Mouse (Mus musculus) midbrain, embryonic 14.5 days (tissue): ENCODE data around the gene Mybphl. TPM values are rescaled to one million over a fixed set of nuclear protein-coding genes. Genes with fewer than 3 reads are reported as not detected.
A peak's percentile ranks its signal among the peaks of the same experiment; 100 is the strongest.

Experiments
- ATAC-seq: fragments of 200-750 bp; cut with Nextera tagmentation; 2 replicates; pipeline ENCODE4 v1.8.0; 2017; ENCODE audit warnings: moderate number of reproducible peaks, moderate library complexity; ENCODE audit not compliant: low FRiP score, low TSS enrichment
- DNase-seq: peaks from one replicate; pipeline ENCODE4 v3.0.0-alpha.2; 2015
- H3K27ac ChIP-seq: fragments of 300-500 bp; sonication (generic); replicated peaks from 2 replicates; pipeline ENCODE4 v1.5.1; 2014; ENCODE audit warnings: mild to moderate bottlenecking, low read depth, low read length, moderate library complexity
- H3K27me3 ChIP-seq: fragments of 300-500 bp; sonication (generic); 2 replicates; pipeline ENCODE4 v1.6.1; 2014; ENCODE audit warnings: low read length, control low read depth, mixed read lengths; ENCODE audit not compliant: control insufficient read depth, insufficient read depth
- H3K36me3 ChIP-seq: fragments of 300-500 bp; sonication (generic); 2 replicates; pipeline ENCODE4 v1.6.1; 2014; ENCODE audit warnings: low read length, control low read depth; ENCODE audit not compliant: control insufficient read depth, insufficient read depth
- H3K4me1 ChIP-seq: fragments of 300-500 bp; sonication (generic); 2 replicates; pipeline ENCODE4 v1.6.1; 2014; ENCODE audit warnings: mild to moderate bottlenecking, antibody characterized with exemption, low read length, control low read depth; ENCODE audit not compliant: control insufficient read depth, insufficient read depth
- H3K4me2 ChIP-seq: fragments of 300-500 bp; sonication (generic); 2 replicates; pipeline ENCODE4 v1.6.1; 2014; ENCODE audit warnings: mild to moderate bottlenecking, low read length, moderate library complexity
- H3K4me3 ChIP-seq: fragments of 300-500 bp; sonication (generic); replicated peaks from 2 replicates; pipeline ENCODE4 v1.5.1; 2014; ENCODE audit warnings: low read depth, low read length
- H3K9ac ChIP-seq: fragments of 300-500 bp; sonication (generic); replicated peaks from 2 replicates; pipeline ENCODE4 v1.6.1; 2014; ENCODE audit warnings: mild to moderate bottlenecking, low read length, moderate library complexity
- H3K9me3 ChIP-seq: fragments of 300-500 bp; sonication (generic); 2 replicates; pipeline ENCODE4 v1.6.1; 2016; ENCODE audit warnings: low read length, control low read depth, mixed read lengths; ENCODE audit not compliant: control insufficient read depth
- WGBS: fragments of 180-500 bp; shearing (Covaris S2); extraction: QIAGEN DNeasy Blood & Tissue Kit; methylation state at CpG from one replicate; pipeline ENCODE4 v1.1.7; 2014; 5-methylcytosine and 5-hydroxymethylcytosine counted together
- polyA plus RNA-seq: library from polyadenylated mRNA; unstranded; fragments of >200 nt; fragmentation: Nextera tagmentation; extraction: Ambion mirVana; gene quantifications from 2 replicates; pipeline ENCODE4 v1.2.1, GENCODE M21; 2014

Mybphl gene
- polyA plus RNA-seq, 1 experiment from 2014 or later, result not detected

GRCm38 (mm10) chr3:108358445-108358844 is 6.3 kb upstream of the Mybphl start:
- 85% methylated on average over 6 of the region's 6 CpGs for WGBS
- Histone ChIP-seq H3K4me3 (no peak overlapping the region), H3K4me1 (peaks cover 4% of the 10 kb centered on the region; the same call in 1 of the 2 replicates), H3K27ac (no peak overlapping the region), H3K27me3 (no peaks in the 10 kb centered on the region), H3K4me2 (no peak overlapping the region), H3K9ac (no peak overlapping the region), H3K36me3 (peaks cover 64% of the 10 kb centered on the region), H3K9me3 (no peaks in the 10 kb centered on the region)
- DNase-seq, result no peak
- no peak for ATAC-seq

- peak; percentile 63; the same call in 1 of the 2 replicates for ATAC-seq
- no peak overlapping the region for H3K4me2 ChIP-seq
- 4% methylated on average over 7 of the region's 7 CpGs for WGBS
- peaks cover 40% of the 10 kb centered on the region for H3K36me3 ChIP-seq
- H3K4me1 ChIP-seq, result peaks cover 4% of the 10 kb centered on the region; the same call in 1 of the 2 replicates
- no peaks in the 10 kb centered on the region for H3K9me3 ChIP-seq
- 0 out of 2 replicates have a peak overlapping the region, but pooled peaks have one; percentile 2 for H3K9ac ChIP-seq
- 0 out of 2 replicates have a peak overlapping the region, but pooled peaks have one; percentile 16 for H3K27ac ChIP-seq
- H3K27me3 ChIP-seq, result no peaks in the 10 kb centered on the region
- peak; percentile 60 for DNase-seq
- no peak overlapping the region for H3K4me3 ChIP-seq
Observed at GRCm38 (mm10) chr3:108360894-108361293, 3.8 kb upstream of the Mybphl start.

GRCm38 (mm10) chr3:108363626-108364025 is 1.1 kb upstream of the Mybphl start:
- H3K36me3 ChIP-seq, result peaks cover 13% of the 10 kb centered on the region
- ATAC-seq (no peak), DNase-seq (peak; percentile 27)
- no peak overlapping the region for H3K27ac ChIP-seq
- H3K27me3 ChIP-seq, result no peaks in the 10 kb centered on the region
- 73% methylated on average over 3 of the region's 3 CpGs for WGBS
- H3K4me1 ChIP-seq, result peaks cover 4% of the 10 kb centered on the region; the same call in 1 of the 2 replicates
- no peak overlapping the region for H3K4me3 ChIP-seq
- no peak overlapping the region for H3K9ac ChIP-seq
- no peaks in the 10 kb centered on the region for H3K9me3 ChIP-seq
- H3K4me2 ChIP-seq, result no peak overlapping the region

GRCm38 (mm10) chr3:108367173-108367572 is 2.5 kb downstream of the Mybphl start:
- Histone ChIP-seq H3K4me1 (no peaks in the 10 kb centered on the region), H3K27me3 (no peaks in the 10 kb centered on the region), H3K9me3 (no peaks in the 10 kb centered on the region), H3K36me3 (no peaks in the 10 kb centered on the region), H3K4me2 (peak overlapping the region; percentile 28), H3K27ac (no peak overlapping the region), H3K4me3 (no peak overlapping the region), H3K9ac (no peak overlapping the region)
- peak; percentile 72 for DNase-seq
- ATAC-seq, result peak; percentile 35; the same call in 1 of the 2 replicates
- 62% methylated on average over 9 of the region's 9 CpGs for WGBS

- Histone ChIP-seq H3K9me3 (no peaks in the 10 kb centered on the region), H3K4me3 (no peak overlapping the region), H3K27ac (no peak overlapping the region), H3K36me3 (no peaks in the 10 kb centered on the region), H3K9ac (0 out of 2 replicates have a peak overlapping the region, but pooled peaks have one; percentile 7), H3K4me1 (no peaks in the 10 kb centered on the region), H3K27me3 (no peaks in the 10 kb centered on the region), H3K4me2 (peak overlapping the region; percentile 28)
- DNase-seq (no peak), ATAC-seq (no peak)
- WGBS, result 81% methylated on average over 3 of the region's 3 CpGs
Observed at GRCm38 (mm10) chr3:108367828-108368227, 3.1 kb downstream of the Mybphl start.

GRCm38 (mm10) chr3:108368721-108369120 is 4.0 kb downstream of the Mybphl start:
- DNase-seq (no peak), ATAC-seq (no peak)
- Histone ChIP-seq H3K4me1 (no peaks in the 10 kb centered on the region), H3K9ac (no peak overlapping the region), H3K9me3 (no peaks in the 10 kb centered on the region), H3K27me3 (no peaks in the 10 kb centered on the region), H3K27ac (no peak overlapping the region), H3K36me3 (no peaks in the 10 kb centered on the region), H3K4me3 (no peak overlapping the region), H3K4me2 (no peak overlapping the region)
- WGBS, result 84% methylated on average over 5 of the region's 5 CpGs

GRCm38 (mm10) chr3:108372274-108372673 is 7.6 kb downstream of the Mybphl start:
- Histone ChIP-seq H3K27me3 (no peaks in the 10 kb centered on the region), H3K9me3 (no peaks in the 10 kb centered on the region), H3K9ac (no peak overlapping the region), H3K4me1 (no peaks in the 10 kb centered on the region), H3K4me2 (no peak overlapping the region), H3K27ac (no peak overlapping the region), H3K4me3 (no peak overlapping the region), H3K36me3 (no peaks in the 10 kb centered on the region)
- DNase-seq (no peak), ATAC-seq (no peak)
- 79% methylated on average over 3 of the region's 3 CpGs for WGBS

- no peaks in the 10 kb centered on the region for H3K36me3 ChIP-seq
- no peak overlapping the region for H3K27ac ChIP-seq
- DNase-seq (no peak), ATAC-seq (no peak)
- no peak overlapping the region for H3K4me3 ChIP-seq
- no peaks in the 10 kb centered on the region for H3K4me1 ChIP-seq
- no peak overlapping the region for H3K4me2 ChIP-seq
- H3K9ac ChIP-seq, result no peak overlapping the region
- H3K27me3 ChIP-seq, result no peaks in the 10 kb centered on the region
- H3K9me3 ChIP-seq, result no peaks in the 10 kb centered on the region
- 90% methylated on average over 3 of the region's 3 CpGs for WGBS
Observed at GRCm38 (mm10) chr3:108372691-108373090, 8.0 kb downstream of the Mybphl start.

- Histone ChIP-seq H3K9me3 (no peaks in the 10 kb centered on the region), H3K27me3 (no peaks in the 10 kb centered on the region), H3K9ac (no peak overlapping the region), H3K27ac (no peak overlapping the region), H3K4me1 (peaks cover 2% of the 10 kb centered on the region; the same call in 1 of the 2 replicates), H3K36me3 (no peaks in the 10 kb centered on the region), H3K4me3 (no peak overlapping the region), H3K4me2 (no peak overlapping the region)
- no peak for DNase-seq
- ATAC-seq, result no peak
- 78% methylated on average over 7 of the region's 7 CpGs for WGBS
Observed at GRCm38 (mm10) chr3:108378875-108379663, 14.4 kb downstream of the Mybphl start.
